In genomic region chr15:82346580-82347302, GRCm38 (mm10) we compare ENCODE assay signal across 8 mouse cellular contexts. TPM values are rescaled to one million over a fixed set of nuclear protein-coding genes. Genes with fewer than 3 reads are reported as not detected.
DNase-seq lines count a peak whose midpoint lies in the region; ATAC-seq and TF ChIP-seq lines count a peak whose summit lies in the region.

No protein-coding gene starts in this region.

- H3K4me2 ChIP-seq in forebrain, embryonic 15.5 days (replicated peaks) = peak overlapping the region; percentile 58
- H3K4me2 ChIP-seq in liver, embryonic 14.5 days (ENCODE audit: low read depth) = peak overlapping the region; percentile 97

- no peak for DNase-seq in cerebellum, adult 2 months
- DNase-seq in cerebellum, postnatal 36 days = no peak
- peak; percentile 26 for DNase-seq in 416B (ENCODE audit: low read depth)
- no peak for DNase-seq in liver, embryonic 14.5 days (ENCODE audit: low read depth in 3 of 3, low spot score in 3 of 3)
- no peak for DNase-seq in gastrocnemius, adult 18-20 months (ENCODE audit: low spot score)
- DNase-seq in thymus, postnatal 25 days = no peak
- no peak for DNase-seq in left cerebral cortex, adult 11 months (ENCODE audit: low spot score)

- no peak for TF ChIP-seq POLR2A in cerebellum, adult 2 months (IDR thresholded peaks at IDR 0.05; ENCODE audit: borderline replicate concordance, insufficient read depth, low read length)

- 45% methylated on average over 14 of the region's 14 CpGs for WGBS in cerebellum, adult 2 months
- WGBS in forebrain, embryonic 15.5 days = 63% methylated on average over 14 of the region's 14 CpGs
- 35% methylated on average over 14 of the region's 14 CpGs for WGBS in liver, embryonic 14.5 days (ENCODE audit: insufficient replicate concordance)

- no peak overlapping the region for H3K27ac ChIP-seq in cerebellum, adult 2 months (ENCODE audit: insufficient read depth, low read length)
- H3K27ac ChIP-seq in forebrain, embryonic 15.5 days (replicated peaks) = peak overlapping the region; percentile 91
- H3K27ac ChIP-seq in liver, embryonic 14.5 days = peak overlapping the region; percentile 88

- peak overlapping the region; percentile 54 for H3K9ac ChIP-seq in forebrain, embryonic 15.5 days (replicated peaks)
- H3K9ac ChIP-seq in liver, embryonic 14.5 days (replicated peaks) = peak overlapping the region; percentile 68

- peaks cover 3% of the 10 kb centered on the region; the same call in 1 of the 2 replicates for H3K4me1 ChIP-seq in cerebellum, adult 2 months (ENCODE audit: control insufficient read depth, insufficient read depth, low read length)
- H3K4me1 ChIP-seq in forebrain, embryonic 15.5 days = peaks cover 20% of the 10 kb centered on the region
- peaks cover 65 to 77% of the 10 kb centered on the region in 2 experiments for H3K4me1 ChIP-seq in liver, embryonic 14.5 days (replicated peaks; ENCODE audit: control insufficient read depth in 2 of 2, insufficient read depth in 2 of 2, low read length in 1 of 2)

- H3K9me3 ChIP-seq in forebrain, embryonic 15.5 days = no peaks in the 10 kb centered on the region
- H3K9me3 ChIP-seq in liver, embryonic 14.5 days (ENCODE audit: control insufficient read depth, low read length) = no peaks in the 10 kb centered on the region

- peak; percentile 8; the same call in 1 of the 2 replicates for ATAC-seq in forebrain, embryonic 15.5 days (replicated peaks)
- no peak for ATAC-seq in liver, embryonic 14.5 days (ENCODE audit: insufficient read depth)

- no peak for TF ChIP-seq EP300 in liver, embryonic 14.5 days (IDR thresholded peaks at IDR 0.05; ENCODE audit: low read depth)

- H3K27me3 ChIP-seq in cerebellum, adult 2 months (ENCODE audit: control insufficient read depth, insufficient read depth, low read length) = no peaks in the 10 kb centered on the region
- 0 out of 2 replicates have a peak, but pooled peaks cover 2% of the 10 kb centered on the region for H3K27me3 ChIP-seq in forebrain, embryonic 15.5 days
- H3K27me3 ChIP-seq in liver, embryonic 14.5 days (ENCODE audit: control insufficient read depth, insufficient read depth, low read length) = no peaks in the 10 kb centered on the region

- peak overlapping the region; percentile 69 for H3K4me3 ChIP-seq in cerebellum, adult 2 months (replicated peaks; ENCODE audit: insufficient read depth, low read depth, low read length)
- H3K4me3 ChIP-seq in forebrain, embryonic 15.5 days = peak overlapping the region; percentile 79
- H3K4me3 ChIP-seq in liver, embryonic 14.5 days (ENCODE audit: insufficient read depth in 1 of 2, low read depth in 2 of 2, low read length in 2 of 2) = peak overlapping the region; percentile 80 to 89

- peaks cover 33% of the 10 kb centered on the region for H3K36me3 ChIP-seq in forebrain, embryonic 15.5 days
- H3K36me3 ChIP-seq in liver, embryonic 14.5 days (replicated peaks; ENCODE audit: control insufficient read depth, insufficient read depth, low read depth) = peaks cover 63% of the 10 kb centered on the region

- TF ChIP-seq CTCF in cerebellum, adult 2 months (IDR thresholded peaks at IDR 0.05; ENCODE audit: borderline replicate concordance, insufficient read depth, low read depth, low read length) = no peak
- TF ChIP-seq CTCF in liver, embryonic 14.5 days (IDR thresholded peaks at IDR 0.05; ENCODE audit: low read depth) = peak; percentile 33; the same call in 1 of the 2 replicates

RNA-seq across cellular contexts. Expression of gene Ndufa6, which starts 7.4 kb away (rescaled TPM):
- 608 and 627 TPM in 2 replicates for polyA plus RNA-seq in cerebellum, adult 2 months (2012; rRNA removed)
- 322 and 334 TPM in 2 replicates for polyA plus RNA-seq in forebrain, embryonic 15.5 days (2015; fragmentation: Nextera tagmentation; extraction: Ambion mirVana)
- polyA plus RNA-seq in liver, embryonic 14.5 days (2012; rRNA removed) = 152 and 288 TPM in 2 replicates
- 435 and 447 TPM in 2 replicates for polyA plus RNA-seq in liver, embryonic 14.5 days (2014; fragmentation: Nextera tagmentation; extraction: Ambion mirVana)
- total RNA-seq in gastrocnemius, adult 18-20 months (2021) = 100 to 1,000 TPM; 481 to 494 TPM

RNA-seq across cellular contexts. Expression of gene Smdt1, which starts 8.0 kb away (rescaled TPM):
- 309 and 332 TPM in 2 replicates for polyA plus RNA-seq in cerebellum, adult 2 months (2012; rRNA removed)
- 292 and 313 TPM in 2 replicates for polyA plus RNA-seq in forebrain, embryonic 15.5 days (2015; fragmentation: Nextera tagmentation; extraction: Ambion mirVana)
- polyA plus RNA-seq in liver, embryonic 14.5 days (2012; rRNA removed) = 109 and 121 TPM in 2 replicates
- polyA plus RNA-seq in liver, embryonic 14.5 days (2014; fragmentation: Nextera tagmentation; extraction: Ambion mirVana) = 165 and 178 TPM in 2 replicates
- total RNA-seq in gastrocnemius, adult 18-20 months (2021) = 100 to 1,000 TPM; 123 to 154 TPM

RNA-seq across cellular contexts. Expression of gene Pheta2, which starts 8.0 kb away (rescaled TPM):
- polyA plus RNA-seq in cerebellum, adult 2 months (2012; rRNA removed) = 0.13 and 0.16 TPM in 2 replicates
- polyA plus RNA-seq in forebrain, embryonic 15.5 days (2015; fragmentation: Nextera tagmentation; extraction: Ambion mirVana) = 1.4 and 1.5 TPM in 2 replicates
- polyA plus RNA-seq in liver, embryonic 14.5 days (2012; rRNA removed) = 22.1 and 24.8 TPM in 2 replicates
- 18.7 and 22.5 TPM in 2 replicates for polyA plus RNA-seq in liver, embryonic 14.5 days (2014; fragmentation: Nextera tagmentation; extraction: Ambion mirVana)
- under 1 TPM; 0.23 to 0.26 TPM for total RNA-seq in gastrocnemius, adult 18-20 months (2021)

RNA-seq across cellular contexts. Expression of gene Naga, which starts 8.0 kb away (rescaled TPM):
- polyA plus RNA-seq in cerebellum, adult 2 months (2012; rRNA removed) = 63.0 and 75.2 TPM in 2 replicates
- 23.2 and 23.9 TPM in 2 replicates for polyA plus RNA-seq in forebrain, embryonic 15.5 days (2015; fragmentation: Nextera tagmentation; extraction: Ambion mirVana)
- 47.7 and 52.9 TPM in 2 replicates for polyA plus RNA-seq in liver, embryonic 14.5 days (2012; rRNA removed)
- 34.2 and 43.3 TPM in 2 replicates for polyA plus RNA-seq in liver, embryonic 14.5 days (2014; fragmentation: Nextera tagmentation; extraction: Ambion mirVana)
- total RNA-seq in gastrocnemius, adult 18-20 months (2021) = 10 to 100 TPM in 1 of 2 experiments, 1 to 10 TPM in 1; 8.7 to 10.0 TPM

RNA-seq across cellular contexts. Expression of gene Cyp2d22, which starts 33.3 kb away (rescaled TPM):
- polyA plus RNA-seq in cerebellum, adult 2 months (2012; rRNA removed) = 64.2 and 65.4 TPM in 2 replicates
- polyA plus RNA-seq in forebrain, embryonic 15.5 days (2015; fragmentation: Nextera tagmentation; extraction: Ambion mirVana) = 1.9 and 2.7 TPM in 2 replicates
- polyA plus RNA-seq in liver, embryonic 14.5 days (2012; rRNA removed) = 14.9 and 15.5 TPM in 2 replicates
- polyA plus RNA-seq in liver, embryonic 14.5 days (2014; fragmentation: Nextera tagmentation; extraction: Ambion mirVana) = 8.4 and 10.0 TPM in 2 replicates
- 10 to 100 TPM; 11.6 to 12.4 TPM for total RNA-seq in gastrocnemius, adult 18-20 months (2021)
